Mouse (Mus musculus) lung, embryonic 14.5 days (tissue): ENCODE data around the gene Rbms2. TPM values are rescaled to one million over a fixed set of nuclear protein-coding genes. Genes with fewer than 3 reads are reported as not detected.

Source experiments
- ATAC-seq: fragments of 200-750 bp; cut with Nextera tagmentation; 2 replicates; pipeline ENCODE4 v1.8.0; 2017; ENCODE audit warnings: mild to moderate bottlenecking, moderate TSS enrichment, moderate library complexity; ENCODE audit not compliant: insufficient read depth
- DNase-seq: peaks from one replicate; pipeline ENCODE4 v3.0.0-alpha.2; 2015
- H3K27ac ChIP-seq: fragments of 300-500 bp; sonication (generic); 2 replicates; pipeline ENCODE4 v1.5.1; 2014; ENCODE audit warnings: low read depth, mild to moderate bottlenecking, moderate library complexity
- H3K27me3 ChIP-seq: fragments of 300-500 bp; sonication (generic); 2 replicates; pipeline ENCODE4 v1.6.1; 2014; ENCODE audit warnings: low read length, control low read depth; ENCODE audit not compliant: insufficient read depth
- H3K36me3 ChIP-seq: fragments of 300-500 bp; sonication (generic); 2 replicates; pipeline ENCODE4 v1.6.1; 2014; ENCODE audit warnings: control low read depth; ENCODE audit not compliant: insufficient read depth
- H3K4me1 ChIP-seq: fragments of 300-500 bp; sonication (generic); 2 replicates; pipeline ENCODE4 v1.6.1; 2014; ENCODE audit warnings: antibody characterized with exemption, control low read depth; ENCODE audit not compliant: insufficient read depth
- H3K4me2 ChIP-seq: fragments of 300-500 bp; sonication (generic); 2 replicates; pipeline ENCODE4 v1.6.1; 2014; ENCODE audit warnings: mild to moderate bottlenecking
- H3K4me3 ChIP-seq: fragments of 300-500 bp; sonication (generic); 2 replicates; pipeline ENCODE4 v1.5.1; 2014; ENCODE audit warnings: low read depth, low read length
- H3K9ac ChIP-seq: fragments of 300-500 bp; sonication (generic); 2 replicates; pipeline ENCODE4 v1.6.1; 2014
- H3K9me3 ChIP-seq: fragments of 300-500 bp; sonication (generic); 2 replicates; pipeline ENCODE4 v1.6.1; 2016; ENCODE audit warnings: low read depth, low read length, control low read depth
- CTCF ChIP-seq: IDR thresholded peaks from 2 replicates; pipeline ENCODE4 v1.5.1; 2016; ENCODE audit warnings: antibody characterized with exemption, low read depth
- WGBS: fragments of 180-500 bp; shearing (Covaris S2); extraction: QIAGEN DNeasy Blood & Tissue Kit; methylation state at CpG from one replicate; pipeline ENCODE4 v1.1.7; 2014; 5-methylcytosine and 5-hydroxymethylcytosine counted together
- polyA plus RNA-seq: library from polyadenylated mRNA; unstranded; fragments of >200 nt; fragmentation: Nextera tagmentation; extraction: Ambion mirVana; gene quantifications from 2 replicates; pipeline ENCODE4 v1.2.1, GENCODE M21; 2014

Gene Rbms2
- polyA plus RNA-seq, 1 experiment from 2014 or later = 27.6 TPM

GRCm38 (mm10) chr10:128133650-128134332, 46.3 kb downstream of the Rbms2 start:
- H3K4me3 ChIP-seq = no peak overlapping the region
- no peak overlapping the region for H3K4me2 ChIP-seq
- no peaks in the 10 kb centered on the region for H3K9me3 ChIP-seq
- H3K27ac ChIP-seq = no peak overlapping the region
- ATAC-seq (no peak), DNase-seq (no peak)
- H3K27me3 ChIP-seq = no peaks in the 10 kb centered on the region
- 53% methylated on average over 13 of the region's 13 CpGs for WGBS
- H3K4me1 ChIP-seq = no peaks in the 10 kb centered on the region
- TF ChIP-seq CTCF = no peak
- H3K36me3 ChIP-seq = peaks cover 70% of the 10 kb centered on the region
- H3K9ac ChIP-seq = no peak overlapping the region

GRCm38 (mm10) chr10:128131812-128132211, 48.3 kb downstream of the Rbms2 start:
- Histone ChIP-seq H3K36me3 (peaks cover 72% of the 10 kb centered on the region), H3K4me3 (no peak overlapping the region)
- DNase-seq = no peak

GRCm38 (mm10) chr10:128131297-128131696, 48.8 kb downstream of the Rbms2 start:
- 56% methylated on average over 3 of the region's 3 CpGs for WGBS
- H3K27ac ChIP-seq = no peak overlapping the region
- H3K4me2 ChIP-seq = no peak overlapping the region
- peaks cover 78% of the 10 kb centered on the region for H3K36me3 ChIP-seq
- no peak overlapping the region for H3K9ac ChIP-seq
- ATAC-seq (no peak), DNase-seq (no peak)
- H3K4me1 ChIP-seq = no peaks in the 10 kb centered on the region
- no peak overlapping the region for H3K4me3 ChIP-seq
- no peaks in the 10 kb centered on the region for H3K27me3 ChIP-seq
- no peaks in the 10 kb centered on the region for H3K9me3 ChIP-seq
- TF ChIP-seq CTCF = no peak

More at GRCm38 (mm10) chr10:128131812-128132211, 48.3 kb downstream of the Rbms2 start:
- Histone ChIP-seq H3K9ac (no peak overlapping the region), H3K4me1 (no peaks in the 10 kb centered on the region), H3K9me3 (no peaks in the 10 kb centered on the region), H3K27me3 (no peaks in the 10 kb centered on the region), H3K27ac (no peak overlapping the region), H3K4me2 (no peak overlapping the region)
- no peak for TF ChIP-seq CTCF
- no peak for ATAC-seq

GRCm38 (mm10) chr10:128128143-128128542, 52.0 kb downstream of the Rbms2 start:
- Histone ChIP-seq H3K27ac (no peak overlapping the region; the same call in 1 of the 2 replicates), H3K4me1 (no peaks in the 10 kb centered on the region), H3K27me3 (no peaks in the 10 kb centered on the region), H3K4me3 (no peak overlapping the region), H3K9me3 (no peaks in the 10 kb centered on the region), H3K4me2 (no peak overlapping the region), H3K36me3 (peaks cover 92% of the 10 kb centered on the region), H3K9ac (no peak overlapping the region)
- ATAC-seq = no peak
- 79% methylated on average over 8 of the region's 8 CpGs for WGBS
- DNase-seq = no peak
- TF ChIP-seq CTCF = no peak

GRCm38 (mm10) chr10:128127497-128127896, 52.6 kb downstream of the Rbms2 start:
- ATAC-seq = no peak
- H3K27ac ChIP-seq = no peak overlapping the region
- WGBS = 84% methylated on average over 5 of the region's 5 CpGs
- no peak overlapping the region for H3K4me2 ChIP-seq
- no peaks in the 10 kb centered on the region for H3K27me3 ChIP-seq
- no peak for DNase-seq
- no peaks in the 10 kb centered on the region for H3K4me1 ChIP-seq
- H3K36me3 ChIP-seq = peaks cover 94% of the 10 kb centered on the region
- no peak for TF ChIP-seq CTCF
- no peaks in the 10 kb centered on the region for H3K9me3 ChIP-seq
- no peak overlapping the region for H3K9ac ChIP-seq
- H3K4me3 ChIP-seq = no peak overlapping the region

- WGBS = 86% methylated on average over 14 of the region's 14 CpGs
- Histone ChIP-seq H3K27me3 (no peaks in the 10 kb centered on the region), H3K4me3 (no peak overlapping the region), H3K9ac (no peak overlapping the region), H3K9me3 (no peaks in the 10 kb centered on the region), H3K36me3 (peaks cover 95% of the 10 kb centered on the region), H3K27ac (no peak overlapping the region), H3K4me1 (no peaks in the 10 kb centered on the region), H3K4me2 (no peak overlapping the region)
- DNase-seq (no peak), ATAC-seq (no peak)
- TF ChIP-seq CTCF = no peak
Observed at GRCm38 (mm10) chr10:128125951-128126350, 54.1 kb downstream of the Rbms2 start.

- Histone ChIP-seq H3K4me2 (no peak overlapping the region), H3K27me3 (no peaks in the 10 kb centered on the region), H3K9me3 (no peaks in the 10 kb centered on the region), H3K9ac (no peak overlapping the region), H3K4me1 (no peaks in the 10 kb centered on the region), H3K4me3 (no peak overlapping the region), H3K36me3 (peaks cover 95% of the 10 kb centered on the region), H3K27ac (no peak overlapping the region)
- TF ChIP-seq CTCF = no peak
- ATAC-seq (no peak), DNase-seq (no peak)
- WGBS = 93% methylated on average over 9 of the region's 9 CpGs
Observed at GRCm38 (mm10) chr10:128124831-128125230, 55.3 kb downstream of the Rbms2 start.
